Mouse (Mus musculus) left cerebral cortex, adult 6 months (tissue): ENCODE data around the gene Cdkn2d. TPM values are rescaled to one million over a fixed set of nuclear protein-coding genes. Genes with fewer than 3 reads are reported as not detected.

Source experiments
- long read RNA-seq, 2 experiments: library from polyadenylated mRNA; unstranded; transcript quantifications; one replicate each; pipeline ENCODE4 v2.0.0; 2019 to 2020
- polyA plus RNA-seq: library from polyadenylated mRNA; unstranded; fragments of <200 nt; fragmentation: Nextera tagmentation; gene quantifications from 2 replicates; pipeline ENCODE4 v1.2.3, GENCODE M21; 2021

Gene Cdkn2d
- 98.5 and 119 TPM in 2 replicates for polyA plus RNA-seq
- long read RNA-seq, experiment 1, transcript Cdkn2d-203 (2 exons, 1,423 nt): major isoform, 153 of 158 reads
- long read RNA-seq, experiment 1, partial matches to known transcripts: 2 of 158 reads
- long read RNA-seq, experiment 1, other reads (novel, unspliced or antisense): 0 of 158 reads
- long read RNA-seq, experiment 2, transcript Cdkn2d-203 (2 exons, 1,423 nt): major isoform, 176 of 191 reads
- long read RNA-seq, experiment 2, partial matches to known transcripts: 8 of 191 reads
- long read RNA-seq, experiment 2, other reads (novel, unspliced or antisense): 4 of 191 reads

DNA sequence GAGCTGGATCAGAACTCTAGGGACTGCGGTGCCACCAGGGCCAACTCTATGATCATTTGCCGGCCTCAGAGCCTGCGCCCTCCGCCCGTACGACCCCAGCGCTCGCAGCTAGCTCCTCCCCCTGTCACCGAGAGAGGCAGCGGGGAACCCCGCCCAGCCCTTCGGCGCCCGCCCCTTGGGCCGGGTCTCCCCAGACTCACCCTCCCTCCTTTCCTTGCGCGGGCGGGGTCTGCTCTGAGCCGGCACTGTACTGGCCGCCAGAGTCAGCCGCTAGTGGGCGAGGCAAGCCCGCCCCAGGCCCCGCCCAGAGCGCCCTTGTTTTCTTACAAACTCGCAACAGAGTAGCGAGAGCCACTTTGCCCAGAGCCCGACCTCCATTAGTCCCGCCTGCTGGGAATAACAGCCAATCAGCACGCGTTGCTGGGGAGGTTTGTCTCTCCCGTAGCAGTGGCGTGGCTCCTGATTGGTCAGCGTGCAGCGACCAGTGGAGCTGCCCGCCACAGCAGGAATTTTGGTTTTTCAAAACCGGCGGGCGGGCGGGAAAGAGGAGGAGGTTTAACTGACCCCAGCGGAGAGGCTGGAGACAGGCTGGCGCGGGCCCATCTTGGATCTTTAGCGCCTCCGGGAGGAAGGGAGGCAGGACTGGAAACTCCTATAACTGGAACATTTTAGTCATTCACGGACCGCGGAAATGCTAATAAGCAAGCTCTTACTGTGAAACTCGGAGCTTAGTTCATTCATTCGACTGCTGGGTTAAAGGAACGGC is at the start of gene Cdkn2d:
Cdkn2d (minus strand) TSS at position 386 of the 766 bp plus-strand sequence.

DNA sequence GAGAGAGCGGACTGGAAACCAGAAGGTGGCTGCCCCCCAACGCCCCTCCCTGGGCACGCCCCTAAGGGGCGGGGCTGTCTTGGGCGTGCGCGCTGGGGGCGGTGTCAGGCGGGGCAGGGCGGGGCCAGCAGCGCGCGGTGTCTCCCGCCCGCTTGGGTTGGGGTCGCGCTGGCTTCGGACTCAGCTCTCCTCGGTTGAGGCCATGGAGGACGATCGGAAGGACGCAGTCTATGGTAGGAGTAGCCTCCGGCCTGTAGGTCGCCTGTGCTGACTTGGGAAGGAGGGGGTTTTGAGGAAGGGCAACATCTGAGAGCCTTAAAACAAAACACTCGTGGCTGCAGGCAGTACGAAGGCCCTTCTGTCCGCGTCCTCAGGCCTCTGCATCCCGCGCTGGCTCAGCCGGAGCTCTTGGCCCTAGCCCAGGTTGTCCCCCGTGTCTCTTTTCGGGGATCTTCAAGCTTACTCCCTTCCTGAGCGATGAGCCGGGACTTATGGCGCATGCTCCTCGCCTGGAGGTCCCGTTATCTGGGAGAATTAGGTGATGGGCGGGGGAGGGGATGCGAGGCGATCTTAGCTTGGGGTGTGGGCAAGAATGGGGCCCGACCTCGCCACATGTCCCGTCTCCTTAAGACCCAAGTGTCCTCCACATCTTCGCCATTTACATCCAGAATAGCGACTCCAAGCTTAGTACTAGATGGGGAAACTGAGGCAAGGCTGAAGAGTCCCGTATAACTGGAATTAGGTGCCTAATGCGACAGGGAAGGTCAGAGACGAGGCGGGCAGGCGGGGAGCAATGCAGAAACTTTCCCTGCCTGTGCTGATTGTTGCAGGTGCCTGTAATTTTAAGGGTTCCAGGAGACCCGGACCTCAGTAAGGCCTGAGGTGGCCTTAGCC is 29.7 kb upstream of the Cdkn2d start, which contains the start of gene Slc44a2:
Slc44a2 (plus strand) TSS at position 80 of the 894 bp plus-strand sequence.

DNA sequence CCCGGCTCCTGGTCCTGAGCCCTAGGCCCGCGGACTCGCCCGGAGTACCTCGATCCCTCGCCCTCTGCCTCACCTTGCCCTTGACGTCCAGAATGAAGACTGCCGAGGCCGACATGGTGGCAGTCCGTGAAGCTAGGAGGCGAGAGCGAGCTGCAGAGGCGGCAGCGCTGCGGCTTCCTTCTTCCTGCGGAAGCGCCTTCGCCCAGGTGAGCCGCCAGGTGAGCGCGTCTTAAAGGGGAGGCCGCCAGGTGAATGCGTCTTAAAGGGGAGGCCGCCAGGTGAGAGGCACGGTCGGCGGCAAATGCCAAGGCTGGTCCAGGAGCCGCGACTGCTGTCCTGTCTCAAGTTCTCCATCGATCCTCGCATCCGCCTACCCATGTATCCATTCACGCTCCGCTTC is 20.9 kb upstream of the Cdkn2d start, which contains the start of gene Ap1m2:
Ap1m2 (minus strand) TSS at position 204 of the 400 bp plus-strand sequence.

DNA sequence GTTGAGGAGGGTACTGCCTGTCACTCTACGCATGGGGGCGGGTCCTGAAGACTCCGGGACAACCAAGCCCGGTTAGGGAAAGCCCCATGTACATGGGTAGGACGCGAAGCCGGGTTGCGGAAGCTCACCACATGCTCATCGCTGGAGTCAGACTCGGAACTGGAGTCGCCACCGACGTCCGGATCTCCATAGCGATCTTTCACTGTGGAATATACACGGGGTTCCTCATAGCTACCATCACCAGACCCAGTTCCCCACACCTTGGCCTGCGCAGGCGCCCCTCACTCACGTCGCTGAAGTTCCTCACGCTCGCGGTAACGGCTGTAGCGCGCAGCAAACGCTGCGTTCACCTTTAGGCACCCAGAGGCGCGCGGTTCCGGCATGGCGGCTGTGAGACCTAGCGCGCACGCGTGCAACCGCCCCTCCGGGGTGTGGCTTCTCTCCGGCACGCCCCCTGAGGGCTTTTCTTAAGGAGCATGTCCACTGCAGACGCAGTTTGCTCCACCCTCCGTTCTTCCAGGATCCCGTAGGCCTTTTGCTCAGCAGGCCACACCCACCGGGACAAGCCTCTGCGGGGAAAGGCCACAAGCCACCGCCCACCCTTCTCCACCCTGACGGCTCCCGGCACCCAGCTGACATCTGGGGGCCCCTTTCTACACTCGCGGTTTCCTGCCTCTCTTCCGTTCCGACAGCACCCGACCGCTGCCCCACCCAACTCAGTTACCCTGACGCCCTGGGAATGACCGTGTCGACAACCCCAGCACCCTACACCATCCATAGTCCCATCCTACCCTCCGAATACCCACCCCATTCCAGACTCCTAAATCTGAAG is 3.4 kb downstream of the Cdkn2d start, which contains the start of gene Kri1:
Kri1 (minus strand) TSS at position 399 of the 832 bp plus-strand sequence.

DNA sequence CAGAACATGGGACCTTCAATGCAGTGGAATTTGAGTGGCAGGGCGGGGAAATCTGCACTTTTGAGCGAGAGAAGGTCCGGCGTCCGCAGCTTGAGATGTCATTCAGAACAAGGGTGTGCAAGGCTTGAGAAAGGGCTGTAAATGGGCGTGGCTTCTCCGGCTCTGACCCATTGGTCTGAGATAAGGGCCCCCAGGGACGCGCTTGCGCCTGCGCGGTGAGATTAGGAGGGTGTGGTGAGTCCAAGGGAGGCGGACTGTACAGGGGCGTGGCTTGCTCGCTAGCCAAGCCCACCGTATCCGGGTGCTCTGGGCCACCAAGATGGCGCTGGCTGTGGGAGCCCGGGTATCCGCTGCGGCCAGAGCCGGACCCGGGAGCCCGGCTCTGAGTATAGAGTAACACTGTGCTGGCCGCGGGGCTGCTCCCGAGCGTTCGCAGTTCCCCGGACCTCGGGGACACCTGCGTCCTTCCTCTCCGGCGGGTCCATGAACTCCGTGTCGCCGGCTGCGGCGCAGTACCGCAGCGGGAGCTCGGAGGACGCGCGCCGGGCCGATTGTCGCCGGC is 26.1 kb downstream of the Cdkn2d start, which contains the start of gene Atg4d:
Atg4d (plus strand) TSS at position 294 of the 562 bp plus-strand sequence.

DNA sequence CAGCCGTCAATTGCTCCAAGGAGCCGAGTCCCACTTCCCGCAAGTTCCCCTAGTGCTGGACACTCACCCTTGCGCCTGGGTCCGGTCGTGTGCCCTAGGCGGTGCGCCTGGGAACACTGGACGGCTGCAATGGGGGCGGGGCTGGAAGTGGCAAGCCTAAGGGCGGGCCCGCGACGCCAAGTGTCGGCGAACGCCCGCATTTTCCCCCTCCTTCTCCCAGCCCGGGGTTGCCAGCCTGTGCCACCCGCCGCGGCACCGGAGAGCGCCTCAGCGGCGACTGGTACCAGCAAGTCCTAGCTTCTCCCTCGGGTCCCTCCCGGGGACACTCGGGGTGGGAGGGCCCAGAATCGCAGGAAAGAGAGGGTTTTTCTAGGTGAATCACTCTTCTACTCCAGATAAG is 42.9 kb downstream of the Cdkn2d start, which contains the start of gene S1pr5:
S1pr5 (minus strand) TSS at position 118 of the 400 bp plus-strand sequence.

DNA sequence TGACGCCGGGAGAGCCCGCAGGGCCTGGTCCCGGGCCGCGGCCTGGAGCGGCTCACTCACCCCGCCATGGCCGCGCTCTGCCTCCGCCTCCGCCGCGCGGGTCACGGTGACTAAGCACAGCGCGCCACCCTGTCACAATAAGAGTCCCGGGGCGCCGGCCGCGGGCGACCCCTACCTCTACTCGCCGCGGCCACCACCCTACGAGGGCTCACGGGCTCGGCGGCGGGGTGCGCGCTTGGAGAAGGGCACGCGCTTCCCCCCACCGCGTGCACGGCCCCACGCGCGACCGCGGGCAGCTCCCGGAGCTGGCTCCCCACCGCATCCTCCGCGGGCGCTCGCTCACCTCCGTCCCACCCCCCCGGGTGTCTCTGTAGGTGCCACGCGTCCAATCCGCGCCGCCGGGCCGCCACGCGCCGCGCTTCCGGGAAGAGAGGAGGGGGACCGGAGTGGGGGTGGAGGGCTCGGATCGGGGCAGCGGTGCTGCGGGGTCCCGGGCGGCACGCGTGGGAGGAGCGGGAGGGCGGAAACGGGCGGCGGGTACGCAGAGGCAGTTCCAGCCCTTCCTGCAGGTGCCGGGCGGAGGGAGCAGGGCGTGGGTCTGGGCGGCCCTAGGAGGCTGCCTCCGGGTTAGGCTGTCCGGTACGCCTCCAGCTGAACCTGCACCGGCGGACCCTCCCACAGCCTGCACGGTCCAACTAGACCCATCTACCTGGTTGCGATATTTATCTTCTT is 52.3 kb downstream of the Cdkn2d start, which contains the start of gene Keap1:
Keap1 (minus strand) TSS at position 629 of the 732 bp plus-strand sequence.

Other genes with a start within 250 kb of the Cdkn2d start
- gene Zglp1, start 224.3 kb downstream of the Cdkn2d start, polyA plus RNA-seq: not detected in 2 replicates
- gene Gm49373, start 218.3 kb downstream of the Cdkn2d start, polyA plus RNA-seq: 0.46 and 0.58 TPM in 2 replicates
- 212 and 230 TPM in 2 replicates for gene Fdx1l, start 217.8 kb downstream of the Cdkn2d start, polyA plus RNA-seq
- 5.8 and 7.4 TPM in 2 replicates for gene Gm38431, start 199.4 kb downstream of the Cdkn2d start, polyA plus RNA-seq
- 4.0 and 8.1 TPM in 2 replicates for gene Raver1, start 199.4 kb downstream of the Cdkn2d start, polyA plus RNA-seq
- 2.4 and 2.9 TPM in 2 replicates for gene Tyk2, start 160.2 kb downstream of the Cdkn2d start, polyA plus RNA-seq
- 167 and 170 TPM in 2 replicates for gene Cdc37, start 141.4 kb downstream of the Cdkn2d start, polyA plus RNA-seq
- gene Pde4a, start 125.7 kb downstream of the Cdkn2d start, polyA plus RNA-seq: 29.6 and 36.5 TPM in 2 replicates
- 53.0 and 60.6 TPM in 2 replicates for gene Keap1, start 52.0 kb downstream of the Cdkn2d start, polyA plus RNA-seq
- 18.4 and 20.5 TPM in 2 replicates for gene S1pr5, start 43.0 kb downstream of the Cdkn2d start, polyA plus RNA-seq
- gene Atg4d, start 26.1 kb downstream of the Cdkn2d start, polyA plus RNA-seq: 44.5 and 53.2 TPM in 2 replicates
- gene Kri1, start 3.4 kb downstream of the Cdkn2d start, polyA plus RNA-seq: 3.8 and 3.9 TPM in 2 replicates
- gene Ap1m2, start 20.9 kb upstream of the Cdkn2d start, polyA plus RNA-seq: 1.2 and 1.5 TPM in 2 replicates
- 15.7 and 18.2 TPM in 2 replicates for gene Slc44a2, start 29.3 kb upstream of the Cdkn2d start, polyA plus RNA-seq
- 102 and 148 TPM in 2 replicates for gene Ilf3, start 76.5 kb upstream of the Cdkn2d start, polyA plus RNA-seq
- 17.3 and 20.9 TPM in 2 replicates for gene Qtrt1, start 120.4 kb upstream of the Cdkn2d start, polyA plus RNA-seq
- gene Dnm2, start 133.5 kb upstream of the Cdkn2d start, polyA plus RNA-seq: 19.6 and 22.0 TPM in 2 replicates
- gene Tmed1, start 218.8 kb upstream of the Cdkn2d start, polyA plus RNA-seq: 32.1 and 32.7 TPM in 2 replicates
- 0.40 and 0.46 TPM in 2 replicates for gene AB124611, start 234.8 kb upstream of the Cdkn2d start, polyA plus RNA-seq